Mouse (Mus musculus) midbrain, postnatal 0 days (tissue): ENCODE measurements around the gene Hpca. TPM values are rescaled to one million over a fixed set of nuclear protein-coding genes. Genes with fewer than 3 reads are reported as not detected.

ENCODE experiments used
- ATAC-seq: fragments of 200-750 bp; cut with Nextera tagmentation; 2 replicates; pipeline ENCODE4 v1.8.0; 2017; ENCODE audit warnings: moderate number of reproducible peaks, mild to moderate bottlenecking, moderate TSS enrichment, moderate library complexity; ENCODE audit not compliant: low FRiP score
- DNase-seq: peaks from one replicate; pipeline ENCODE4 v3.0.0-alpha.2; 2015; ENCODE audit warnings: low spot score
- H3K27ac ChIP-seq: fragments of 300-500 bp; sonication (generic); 2 replicates; pipeline ENCODE4 v1.5.1; 2014; ENCODE audit warnings: low read depth, mild to moderate bottlenecking, low read length, mixed read lengths
- H3K27me3 ChIP-seq: fragments of 300-500 bp; sonication (generic); 2 replicates; pipeline ENCODE4 v1.6.1; 2014; ENCODE audit warnings: low read length, control low read depth, mixed read lengths; ENCODE audit not compliant: insufficient read depth
- H3K36me3 ChIP-seq: fragments of 300-500 bp; sonication (generic); 2 replicates; pipeline ENCODE4 v1.6.1; 2014; ENCODE audit warnings: low read length, control low read depth, mixed read lengths; ENCODE audit not compliant: insufficient read depth
- H3K4me1 ChIP-seq: fragments of 300-500 bp; sonication (generic); 2 replicates; pipeline ENCODE4 v1.6.1; 2014; ENCODE audit warnings: mild to moderate bottlenecking, control low read depth, antibody characterized with exemption, low read length, mixed read lengths; ENCODE audit not compliant: insufficient read depth
- H3K4me2 ChIP-seq: fragments of 300-500 bp; sonication (generic); 2 replicates; pipeline ENCODE4 v1.6.1; 2014; ENCODE audit warnings: low read depth, mild to moderate bottlenecking, low read length, mixed read lengths; ENCODE audit not compliant: poor library complexity, severe bottlenecking
- H3K4me3 ChIP-seq: fragments of 300-500 bp; sonication (generic); 2 replicates; pipeline ENCODE4 v1.5.1; 2014; ENCODE audit warnings: low read depth, mild to moderate bottlenecking, low read length, moderate library complexity
- H3K9ac ChIP-seq: fragments of 300-500 bp; sonication (generic); replicated peaks from 2 replicates; pipeline ENCODE4 v1.6.1; 2014; ENCODE audit warnings: mild to moderate bottlenecking, low read length, moderate library complexity, mixed read lengths; ENCODE audit not compliant: poor library complexity, severe bottlenecking
- H3K9me3 ChIP-seq: fragments of 300-500 bp; sonication (generic); 2 replicates; pipeline ENCODE4 v1.6.1; 2016; ENCODE audit warnings: low read length, control low read depth
- CTCF ChIP-seq: IDR thresholded peaks from 2 replicates; pipeline ENCODE4 v1.5.1; 2016; ENCODE audit warnings: antibody characterized with exemption, mild to moderate bottlenecking
- WGBS: fragments of 180-500 bp; shearing (Covaris S2); extraction: QIAGEN DNeasy Blood & Tissue Kit; methylation state at CpG from one replicate; pipeline ENCODE4 v1.1.7; 2014; 5-methylcytosine and 5-hydroxymethylcytosine counted together
- polyA plus RNA-seq: library from polyadenylated mRNA; unstranded; fragments of >200 nt; fragmentation: Nextera tagmentation; extraction: Ambion mirVana; gene quantifications from 2 replicates; pipeline ENCODE4 v1.2.1, GENCODE M21; 2015
- total RNA-seq: library from RNA; depleted of rRNA; stranded (reverse); fragments of >200 nt; gene quantifications from 2 replicates; pipeline ENCODE4 v1.2.3, GENCODE M21; 2014

The Hpca gene
- total and polyA plus RNA-seq, 2 experiments from 2014 or later: 217 to 292 TPM

GRCm38 (mm10) chr4:129119708-129120107 lies 2.1 kb downstream of the Hpca start:
- Histone ChIP-seq H3K9ac (peak overlapping the region; percentile 88; the same call in 1 of the 2 replicates), H3K4me2 (peak overlapping the region; percentile 90), H3K36me3 (no peaks in the 10 kb centered on the region), H3K27me3 (peaks cover 3% of the 10 kb centered on the region; the same call in 1 of the 2 replicates), H3K27ac (no peak overlapping the region), H3K4me3 (peak overlapping the region; percentile 68), H3K9me3 (no peaks in the 10 kb centered on the region), H3K4me1 (0 out of 2 replicates have a peak, but pooled peaks cover 5% of the 10 kb centered on the region)
- DNase-seq: no peak
- no peak for TF ChIP-seq CTCF
- WGBS: 75% methylated on average over 10 of the region's 10 CpGs
- ATAC-seq: no peak

- Histone ChIP-seq H3K27ac (no peak overlapping the region), H3K4me3 (no peak overlapping the region), H3K4me1 (0 out of 2 replicates have a peak, but pooled peaks cover 5% of the 10 kb centered on the region), H3K36me3 (no peaks in the 10 kb centered on the region), H3K9me3 (no peaks in the 10 kb centered on the region), H3K27me3 (peaks cover 3% of the 10 kb centered on the region; the same call in 1 of the 2 replicates), H3K9ac (no peak overlapping the region), H3K4me2 (no peak overlapping the region)
- 87% methylated on average over 14 of the region's 14 CpGs for WGBS
- ATAC-seq: no peak
- TF ChIP-seq CTCF: no peak
- DNase-seq: no peak
These were observed 3.9 kb downstream of the Hpca start for GRCm38 (mm10) chr4:129117720-129118510.

DNA sequence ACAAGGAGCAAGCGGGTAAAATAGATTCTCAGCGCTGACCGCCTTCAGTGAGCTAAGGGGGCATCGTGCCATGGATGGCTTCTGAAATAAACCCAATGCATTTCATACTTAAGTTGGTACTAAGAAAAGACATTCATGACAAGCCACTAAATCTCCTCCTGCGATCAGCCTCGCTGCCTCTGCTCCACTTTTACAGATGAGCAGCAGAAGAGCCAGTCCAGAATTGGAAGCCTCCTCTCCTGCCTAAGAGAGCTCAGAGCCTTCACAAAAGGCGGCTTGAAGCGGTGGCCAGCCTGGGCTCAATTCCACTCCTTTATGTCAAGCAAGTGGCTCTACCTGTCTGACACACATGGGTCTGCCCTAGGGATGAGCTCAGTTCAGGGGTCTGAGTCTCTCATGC lies 5.1 kb downstream of the Hpca start:
- no peaks in the 10 kb centered on the region for H3K9me3 ChIP-seq
- no peak overlapping the region for H3K27ac ChIP-seq
- H3K27me3 ChIP-seq: peaks cover 3% of the 10 kb centered on the region; the same call in 1 of the 2 replicates
- 0 out of 2 replicates have a peak, but pooled peaks cover 5% of the 10 kb centered on the region for H3K4me1 ChIP-seq
- H3K9ac ChIP-seq: no peak overlapping the region
- H3K4me3 ChIP-seq: no peak overlapping the region
- WGBS: 97% methylated on average over 8 of the region's 8 CpGs
- DNase-seq: no peak
- H3K36me3 ChIP-seq: 0 out of 2 replicates have a peak, but pooled peaks cover 3% of the 10 kb centered on the region
- no peak overlapping the region for H3K4me2 ChIP-seq
- ATAC-seq: no peak
- no peak for TF ChIP-seq CTCF

DNA sequence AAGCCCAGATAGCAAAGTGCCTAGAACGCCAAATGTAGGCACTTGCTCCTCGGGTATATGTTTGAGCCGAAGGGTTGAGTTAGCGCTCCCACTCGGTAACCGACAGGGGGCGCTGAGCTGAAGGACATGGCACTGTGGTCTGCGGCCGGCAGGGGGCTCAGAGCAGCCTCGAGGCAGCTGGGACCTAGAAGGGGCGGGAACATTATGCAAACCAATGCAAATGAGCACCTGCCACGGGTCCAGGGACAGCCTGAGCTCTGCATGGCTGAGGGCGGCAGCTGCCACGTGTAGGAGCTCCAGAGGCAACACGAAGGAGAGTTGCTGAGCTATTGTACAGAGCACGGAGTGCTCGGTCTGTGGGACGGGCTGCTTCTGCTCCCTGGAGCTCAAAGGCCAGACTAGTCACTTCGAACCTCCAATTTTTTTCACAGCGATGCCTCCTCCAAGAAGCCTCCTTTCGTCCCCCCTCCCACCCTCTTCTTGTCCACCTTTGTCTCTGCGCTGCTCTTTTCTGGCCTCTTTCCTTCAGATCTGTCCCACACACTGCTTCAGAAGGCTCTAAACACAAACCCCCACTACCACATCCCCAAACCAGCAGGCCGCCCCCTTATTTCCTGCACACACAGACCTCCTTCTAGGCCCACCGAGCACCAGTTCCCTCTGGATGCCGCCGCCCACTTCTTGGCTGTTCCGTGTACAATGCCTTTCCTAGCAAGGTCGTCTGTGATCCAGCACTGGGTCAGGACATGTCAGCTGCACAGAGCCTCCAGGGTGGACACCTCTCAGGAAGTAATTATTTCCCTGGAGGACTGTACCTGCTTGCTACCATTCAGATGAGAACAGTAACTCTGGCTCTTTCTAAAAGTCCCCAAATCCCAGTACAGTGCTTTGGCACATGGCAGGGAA lies 8.5 kb downstream of the Hpca start:
- TF ChIP-seq CTCF: peak; percentile 99
- no peak overlapping the region for H3K4me2 ChIP-seq
- WGBS: 28% methylated on average over 28 of the region's 28 CpGs

DNA sequence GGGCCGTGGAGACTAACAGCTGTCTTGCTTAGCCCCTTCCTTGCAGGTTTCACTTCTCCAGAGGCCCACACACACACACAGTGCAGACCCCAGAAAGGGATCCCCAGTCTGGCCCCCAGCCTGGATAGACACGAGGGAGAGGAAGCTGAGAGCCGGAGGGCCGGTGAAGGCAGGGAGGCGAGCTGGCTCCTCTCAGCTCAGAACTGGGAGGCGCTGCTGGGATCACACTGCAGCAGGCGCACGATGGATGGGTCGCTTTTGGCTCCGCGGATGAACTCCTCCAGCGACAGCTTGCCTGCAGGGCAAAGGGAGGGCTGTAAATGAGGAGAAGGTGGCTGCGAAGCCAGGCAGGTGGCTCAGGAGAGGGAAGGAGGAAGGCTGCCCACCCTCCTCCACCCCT lies 9.6 kb downstream of the Hpca start:
- Histone ChIP-seq H3K9me3 (no peaks in the 10 kb centered on the region), H3K27ac (no peak overlapping the region), H3K36me3 (0 out of 2 replicates have a peak, but pooled peaks cover 3% of the 10 kb centered on the region), H3K9ac (no peak overlapping the region), H3K4me3 (no peak overlapping the region), H3K4me1 (no peaks in the 10 kb centered on the region), H3K27me3 (peaks cover 5% of the 10 kb centered on the region; the same call in 1 of the 2 replicates), H3K4me2 (no peak overlapping the region)
- ATAC-seq: no peak
- 60% methylated on average over 13 of the region's 13 CpGs for WGBS
- no peak for TF ChIP-seq CTCF
- no peak for DNase-seq

More for the DNA sequence above, 8.5 kb downstream of the Hpca start:
- H3K27me3 ChIP-seq: no peaks in the 10 kb centered on the region
- H3K9me3 ChIP-seq: no peaks in the 10 kb centered on the region
- 0 out of 2 replicates have a peak, but pooled peaks cover 3% of the 10 kb centered on the region for H3K36me3 ChIP-seq
- DNase-seq (peak; percentile 96), ATAC-seq (peak; percentile 67)
- no peaks in the 10 kb centered on the region for H3K4me1 ChIP-seq
- no peak overlapping the region for H3K4me3 ChIP-seq
- no peak overlapping the region for H3K9ac ChIP-seq
- no peak overlapping the region for H3K27ac ChIP-seq
